Mouse (Mus musculus): Measurements from ENCODE around the gene Dusp16. TPM values are rescaled to one million over a fixed set of nuclear protein-coding genes. Genes with fewer than 3 reads are reported as not detected.

Gene Dusp16
- polyA plus RNA-seq, 1 experiment from 2014 or later = 5.2 TPM

DNA sequence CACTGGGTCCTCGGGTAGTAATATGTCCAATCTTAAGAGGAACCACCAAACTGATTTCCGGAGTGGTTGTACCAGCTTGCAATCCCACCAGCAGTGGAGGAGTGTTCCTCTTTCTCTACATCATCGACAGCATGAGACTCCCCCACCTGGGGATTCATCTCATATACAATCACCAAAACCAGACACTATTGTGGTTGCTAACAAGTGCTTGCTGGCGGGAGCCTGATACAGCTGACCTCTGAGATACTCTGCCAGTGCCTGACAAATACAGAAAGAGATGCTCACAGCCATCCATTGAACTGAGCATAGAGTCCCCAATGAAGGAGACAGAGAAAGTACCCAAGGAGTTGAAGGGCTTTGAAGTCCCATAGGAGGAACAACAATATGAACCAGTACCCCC, 36.4 kb downstream of the Dusp16 start:
- no peak overlapping the region for H3K4me3 ChIP-seq (replicated peaks)
- 95% methylated on average over 4 of the region's 4 CpGs for WGBS

DNA sequence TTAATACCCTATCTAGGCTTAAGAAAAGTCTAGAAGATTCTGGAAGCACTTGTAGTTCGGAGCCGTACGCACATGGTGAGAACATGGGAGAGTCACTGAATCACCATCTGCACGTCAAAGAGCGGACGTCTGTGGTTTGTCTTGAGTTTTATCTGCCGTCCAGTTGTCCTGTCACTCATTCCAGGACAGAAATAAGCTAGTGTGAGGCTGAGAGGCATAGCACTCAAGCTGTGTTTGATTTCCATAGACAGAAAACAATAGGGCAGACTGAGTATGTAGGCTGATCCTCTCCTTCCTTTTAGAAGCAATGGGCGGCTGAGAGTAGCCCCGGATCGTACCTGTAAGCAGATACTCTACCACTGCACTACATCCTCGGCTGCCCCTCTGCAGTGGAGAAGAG, 38.6 kb downstream of the Dusp16 start:
- WGBS = 97% methylated on average over 11 of the region's 11 CpGs
- ATAC-seq (ENCODE audit: low FRiP score) = no peak
- Histone ChIP-seq H3K9ac (replicated peaks) (no peak overlapping the region), H3K36me3 (no peaks in the 10 kb centered on the region), H3K27me3 (replicated peaks) (no peaks in the 10 kb centered on the region), H3K27ac (replicated peaks) (no peak overlapping the region), H3K9me3 (replicated peaks) (no peaks in the 10 kb centered on the region), H3K4me1 (no peaks in the 10 kb centered on the region), H3K4me3 (replicated peaks) (no peak overlapping the region), H3K4me2 (no peak overlapping the region)

More for the DNA sequence above, 36.4 kb downstream of the Dusp16 start:
- H3K9me3 ChIP-seq (replicated peaks) = no peaks in the 10 kb centered on the region
- no peaks in the 10 kb centered on the region for H3K4me1 ChIP-seq
- no peaks in the 10 kb centered on the region for H3K27me3 ChIP-seq (replicated peaks)
- ATAC-seq (ENCODE audit: low FRiP score) = no peak
- H3K27ac ChIP-seq (replicated peaks) = no peak overlapping the region
- H3K4me2 ChIP-seq = no peak overlapping the region
- H3K36me3 ChIP-seq = no peaks in the 10 kb centered on the region
- no peak overlapping the region for H3K9ac ChIP-seq (replicated peaks)

DNA sequence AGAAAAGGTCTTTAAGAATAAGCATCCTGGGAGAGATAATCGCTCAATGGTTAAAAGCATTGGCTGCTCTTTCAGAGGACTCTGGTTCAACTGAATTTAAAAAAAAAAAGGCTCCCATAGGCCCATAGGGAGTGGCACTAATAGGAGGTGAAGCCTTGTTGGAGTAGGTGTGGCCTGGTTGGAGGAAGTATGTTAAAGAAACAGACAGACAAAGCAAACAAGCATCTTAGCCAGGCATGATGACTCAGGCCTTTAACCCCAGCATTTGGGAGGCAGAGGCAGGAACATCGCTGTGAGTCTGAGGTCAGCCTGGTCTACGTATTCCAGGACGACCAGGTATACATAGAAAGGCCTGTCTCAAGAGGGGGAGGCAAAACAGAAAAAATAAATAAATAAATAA, 39.0 kb downstream of the Dusp16 start:
- Histone ChIP-seq H3K4me1 (no peaks in the 10 kb centered on the region), H3K9me3 (replicated peaks) (no peaks in the 10 kb centered on the region), H3K4me2 (no peak overlapping the region), H3K9ac (replicated peaks) (no peak overlapping the region), H3K27ac (replicated peaks) (no peak overlapping the region), H3K27me3 (replicated peaks) (no peaks in the 10 kb centered on the region), H3K36me3 (no peaks in the 10 kb centered on the region), H3K4me3 (replicated peaks) (no peak overlapping the region)
- 95% methylated on average over 4 of the region's 4 CpGs for WGBS
- no peak for ATAC-seq (ENCODE audit: low FRiP score)

DNA sequence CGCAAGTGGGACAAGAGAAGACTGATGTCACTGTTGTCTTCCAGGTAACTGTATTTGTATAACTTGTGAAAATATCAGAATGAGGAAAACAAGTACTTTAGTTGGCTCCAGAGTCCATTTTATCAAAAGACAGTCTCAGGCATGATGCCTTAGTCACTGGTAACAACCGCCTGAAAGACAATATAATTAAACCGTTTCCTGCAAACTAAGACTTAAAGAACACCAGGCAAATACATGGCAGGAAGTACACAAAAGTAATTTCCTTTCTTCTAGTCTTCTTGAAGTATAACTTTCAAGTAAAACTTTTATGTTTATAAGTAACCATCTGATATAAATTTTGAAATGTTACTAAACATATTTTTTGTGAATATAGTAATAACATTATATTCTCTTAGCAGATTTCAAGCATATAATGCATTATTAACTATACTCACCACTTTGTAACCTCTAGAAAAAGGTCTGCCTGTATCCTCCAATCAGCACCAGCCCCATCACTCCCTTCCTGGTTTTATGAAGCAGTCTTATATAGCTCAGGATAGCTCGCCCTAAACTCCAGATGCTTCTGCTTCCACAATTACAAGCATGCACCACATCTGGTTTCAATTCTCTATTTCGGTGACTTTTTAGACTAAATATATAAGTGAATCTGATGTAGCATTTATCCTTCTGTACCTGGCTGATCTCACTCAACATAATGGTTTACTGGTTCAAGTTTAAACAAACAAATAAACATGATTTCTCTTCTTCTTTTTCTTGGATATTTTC, 40.4 kb downstream of the Dusp16 start:
- no peaks in the 10 kb centered on the region for H3K27me3 ChIP-seq (replicated peaks)
- H3K4me3 ChIP-seq (replicated peaks) = no peak overlapping the region
- no peaks in the 10 kb centered on the region for H3K36me3 ChIP-seq
- H3K4me2 ChIP-seq = no peak overlapping the region
- H3K9me3 ChIP-seq (replicated peaks) = no peaks in the 10 kb centered on the region
- H3K9ac ChIP-seq (replicated peaks) = no peak overlapping the region
- no peak for ATAC-seq (ENCODE audit: low FRiP score)
- WGBS = 90% methylated on average over 5 of the region's 5 CpGs
- H3K4me1 ChIP-seq = no peaks in the 10 kb centered on the region
- H3K27ac ChIP-seq (replicated peaks) = no peak overlapping the region

DNA sequence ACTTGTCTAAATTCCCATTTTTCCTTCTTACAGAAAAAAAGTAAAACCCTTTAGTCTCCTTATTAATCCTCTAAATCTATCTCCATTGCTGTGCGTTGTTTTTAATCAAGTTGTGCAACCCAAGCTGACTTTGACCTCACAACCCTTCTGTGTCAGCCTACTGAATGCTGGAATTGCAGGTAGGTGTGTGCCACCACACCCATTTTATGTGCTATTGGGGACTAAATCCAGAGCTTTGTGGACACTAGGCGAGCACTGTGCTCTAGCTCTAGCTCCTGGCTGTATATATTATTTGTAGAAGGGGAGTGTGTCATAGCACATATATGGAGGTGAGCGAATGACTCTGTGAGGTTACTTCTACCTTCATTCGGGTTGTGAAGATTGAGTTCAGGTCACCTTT, 41.3 kb downstream of the Dusp16 start:
- no peak for ATAC-seq (ENCODE audit: low FRiP score)
- H3K4me3 ChIP-seq (replicated peaks) = no peak overlapping the region
- H3K27ac ChIP-seq (replicated peaks) = no peak overlapping the region
- H3K27me3 ChIP-seq (replicated peaks) = no peaks in the 10 kb centered on the region
- H3K36me3 ChIP-seq = no peaks in the 10 kb centered on the region
- H3K4me2 ChIP-seq = no peak overlapping the region
- H3K9me3 ChIP-seq (replicated peaks) = no peaks in the 10 kb centered on the region
- 98% methylated on average over 4 of the region's 4 CpGs for WGBS
- H3K9ac ChIP-seq (replicated peaks) = no peak overlapping the region
- no peaks in the 10 kb centered on the region for H3K4me1 ChIP-seq

DNA sequence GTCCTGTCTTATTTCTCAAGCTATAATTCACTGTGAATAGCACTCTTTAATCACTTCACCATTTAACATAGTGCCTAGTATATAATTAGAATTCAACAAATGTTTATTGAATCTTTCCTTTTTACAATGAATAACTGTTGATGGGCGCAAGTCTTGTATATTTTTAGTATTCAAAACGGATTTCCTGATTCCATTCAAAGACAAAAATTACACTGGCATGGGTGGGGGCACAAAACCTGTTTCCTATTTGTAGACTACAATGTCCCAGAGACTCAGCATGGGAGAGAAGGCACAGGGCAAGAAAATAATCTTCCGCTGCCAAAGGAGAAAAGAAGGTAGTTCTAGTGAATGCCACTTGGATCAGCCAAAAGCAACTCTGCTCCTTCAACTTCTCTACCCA, 44.3 kb downstream of the Dusp16 start:
- Histone ChIP-seq H3K4me1 (no peaks in the 10 kb centered on the region), H3K9ac (replicated peaks) (no peak overlapping the region), H3K27ac (replicated peaks) (no peak overlapping the region), H3K27me3 (replicated peaks) (no peaks in the 10 kb centered on the region), H3K4me2 (no peak overlapping the region), H3K36me3 (no peaks in the 10 kb centered on the region), H3K9me3 (replicated peaks) (no peaks in the 10 kb centered on the region), H3K4me3 (replicated peaks) (no peak overlapping the region)
- ATAC-seq (ENCODE audit: low FRiP score) = no peak
- 93% methylated on average over 3 of the region's 3 CpGs for WGBS

DNA sequence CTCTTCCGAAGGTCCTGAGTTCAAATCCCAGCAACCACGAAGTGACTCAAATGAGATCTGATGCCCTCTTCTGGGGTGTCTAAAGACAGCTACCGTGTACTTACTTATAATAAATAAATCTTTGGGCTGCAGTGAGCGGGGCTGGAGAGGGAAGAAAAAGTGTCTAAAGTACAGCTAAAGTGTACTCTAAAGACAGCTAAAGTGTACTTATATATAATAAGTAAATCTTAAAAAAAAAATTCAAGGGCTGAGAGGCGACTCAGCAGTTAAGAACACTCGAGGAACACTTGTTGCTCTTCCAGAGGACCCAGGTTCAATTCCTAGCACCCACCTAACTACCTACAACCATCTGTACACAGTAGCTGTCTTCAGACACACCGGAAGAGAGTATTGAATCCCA, 46.5 kb downstream of the Dusp16 start:
- Histone ChIP-seq H3K4me1 (no peaks in the 10 kb centered on the region), H3K27me3 (replicated peaks) (no peaks in the 10 kb centered on the region)
- WGBS = 94% methylated on average over 7 of the region's 7 CpGs

DNA sequence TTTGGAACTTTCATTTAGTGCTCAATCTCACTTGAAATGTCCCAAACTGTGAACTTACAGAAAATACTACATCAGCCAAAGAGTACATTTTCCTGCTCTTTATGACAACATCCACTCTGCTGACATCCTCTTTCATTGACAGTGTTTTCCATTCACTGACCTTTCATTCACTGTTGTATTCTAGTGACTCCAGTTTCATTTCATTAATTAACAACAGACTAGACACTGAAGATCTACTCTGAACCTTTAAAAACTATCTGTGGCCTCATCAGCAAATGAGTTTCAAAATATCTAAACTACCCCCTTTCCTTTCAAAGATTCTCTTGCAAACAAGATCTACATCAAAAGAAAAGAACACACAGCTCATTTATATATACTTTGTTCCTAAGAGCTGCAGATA, 48.9 kb downstream of the Dusp16 start:
- no peaks in the 10 kb centered on the region for H3K9me3 ChIP-seq (replicated peaks)
- no peak overlapping the region for H3K9ac ChIP-seq (replicated peaks)
- no peak overlapping the region for H3K4me2 ChIP-seq
- ATAC-seq (ENCODE audit: low FRiP score) = no peak
- no peaks in the 10 kb centered on the region for H3K4me1 ChIP-seq
- no peaks in the 10 kb centered on the region for H3K27me3 ChIP-seq (replicated peaks)
- H3K36me3 ChIP-seq = peaks cover 3% of the 10 kb centered on the region; the same call in 1 of the 2 replicates
- no peak overlapping the region for H3K4me3 ChIP-seq (replicated peaks)
- no peak overlapping the region for H3K27ac ChIP-seq (replicated peaks)

More for the DNA sequence above, 46.5 kb downstream of the Dusp16 start:
- H3K4me3 ChIP-seq (replicated peaks) = no peak overlapping the region
- H3K9me3 ChIP-seq (replicated peaks) = no peaks in the 10 kb centered on the region
- H3K27ac ChIP-seq (replicated peaks) = no peak overlapping the region
- no peaks in the 10 kb centered on the region for H3K36me3 ChIP-seq
- H3K4me2 ChIP-seq = no peak overlapping the region
- H3K9ac ChIP-seq (replicated peaks) = no peak overlapping the region
- no peak for ATAC-seq (ENCODE audit: low FRiP score)

DNA sequence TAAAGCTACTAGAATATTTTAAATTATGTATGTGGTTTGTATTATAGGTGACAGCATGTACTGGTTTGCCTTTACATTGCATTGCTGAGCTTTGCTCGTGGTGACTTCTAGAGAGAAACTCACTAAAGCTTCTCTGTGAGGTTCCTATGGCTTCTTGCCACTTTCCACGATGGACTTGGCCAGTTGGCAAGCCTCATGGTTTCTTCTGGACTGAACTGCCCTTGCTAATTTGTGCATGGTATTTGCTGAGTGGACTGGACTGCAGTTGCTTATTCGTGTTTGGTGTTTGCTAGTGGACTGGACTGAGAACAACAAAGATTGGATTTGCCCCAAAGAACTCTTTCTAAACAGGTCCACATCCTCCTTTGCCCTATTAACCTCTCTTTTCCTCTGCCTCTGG, 55.6 kb downstream of the Dusp16 start:
- H3K4me2 ChIP-seq = no peak overlapping the region
- 0 out of 2 replicates have a peak, but pooled peaks cover 3% of the 10 kb centered on the region for H3K4me1 ChIP-seq
- H3K27ac ChIP-seq (replicated peaks) = no peak overlapping the region
- no peak overlapping the region for H3K9ac ChIP-seq (replicated peaks)
- peaks cover 3% of the 10 kb centered on the region; the same call in 1 of the 2 replicates for H3K36me3 ChIP-seq
- no peaks in the 10 kb centered on the region for H3K9me3 ChIP-seq (replicated peaks)
- ATAC-seq (ENCODE audit: low FRiP score) = no peak
- 87% methylated on average over 3 of the region's 3 CpGs for WGBS
- H3K27me3 ChIP-seq (replicated peaks) = no peaks in the 10 kb centered on the region
- H3K4me3 ChIP-seq (replicated peaks) = no peak overlapping the region

DNA sequence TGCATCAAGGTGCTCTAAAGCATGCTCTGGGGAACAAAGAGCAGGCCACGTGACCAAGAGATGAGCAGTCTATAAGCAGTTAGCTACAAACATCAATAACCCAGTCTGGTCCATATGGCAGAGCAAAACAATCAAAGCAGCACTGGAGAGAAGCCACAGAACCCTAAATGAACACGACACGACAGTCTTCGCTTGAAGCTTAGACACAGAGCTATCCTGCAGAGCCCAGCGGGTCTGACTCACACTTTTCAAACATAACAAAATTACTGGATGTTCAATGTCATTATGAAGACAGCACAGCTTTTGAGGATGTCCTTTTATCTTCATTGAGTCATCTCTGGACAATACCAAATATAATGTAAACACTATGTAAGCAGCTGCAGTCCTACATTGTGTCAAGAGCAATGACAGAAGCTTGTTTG, 58.6 kb downstream of the Dusp16 start:
- Histone ChIP-seq H3K4me3 (replicated peaks) (no peak overlapping the region), H3K4me1 (0 out of 2 replicates have a peak, but pooled peaks cover 3% of the 10 kb centered on the region)

DNA sequence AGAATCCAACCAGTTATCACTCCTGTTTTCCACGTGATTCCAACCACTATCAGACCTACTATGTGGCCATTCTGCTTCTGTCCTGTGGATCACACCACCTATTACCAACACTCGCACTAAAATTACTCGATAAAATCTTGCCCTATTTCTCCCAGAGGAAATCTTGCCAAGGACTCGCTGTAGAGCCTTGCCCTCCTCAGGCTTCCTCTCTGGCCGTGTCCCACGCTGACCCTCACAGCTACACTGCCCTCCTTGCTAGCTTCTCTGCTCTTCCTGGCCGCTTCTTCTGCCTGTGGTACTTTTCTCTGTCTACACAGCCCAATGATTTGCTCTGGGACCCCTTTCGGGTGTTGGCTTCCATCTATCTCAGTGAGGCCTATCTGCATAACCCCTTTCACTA, 59.6 kb downstream of the Dusp16 start:
- H3K27me3 ChIP-seq (replicated peaks) = no peaks in the 10 kb centered on the region
- no peak for ATAC-seq (ENCODE audit: low FRiP score)
- no peak overlapping the region for H3K27ac ChIP-seq (replicated peaks)
- no peak overlapping the region for H3K9ac ChIP-seq (replicated peaks)
- H3K4me1 ChIP-seq = 0 out of 2 replicates have a peak, but pooled peaks cover 3% of the 10 kb centered on the region
- no peak overlapping the region for H3K4me3 ChIP-seq (replicated peaks)
- H3K4me2 ChIP-seq = no peak overlapping the region
- H3K9me3 ChIP-seq (replicated peaks) = no peaks in the 10 kb centered on the region
- no peaks in the 10 kb centered on the region for H3K36me3 ChIP-seq
- 90% methylated on average over 8 of the region's 8 CpGs for WGBS

More for the DNA sequence above, 58.6 kb downstream of the Dusp16 start:
- H3K27ac ChIP-seq (replicated peaks) = no peak overlapping the region
- H3K27me3 ChIP-seq (replicated peaks) = no peaks in the 10 kb centered on the region
- 54% methylated on average over 5 of the region's 5 CpGs for WGBS
- no peaks in the 10 kb centered on the region for H3K9me3 ChIP-seq (replicated peaks)
- H3K9ac ChIP-seq (replicated peaks) = no peak overlapping the region
- H3K36me3 ChIP-seq = peaks cover 2% of the 10 kb centered on the region; the same call in 1 of the 2 replicates
- H3K4me2 ChIP-seq = no peak overlapping the region
- peak; percentile 68; the same call in 1 of the 2 replicates for ATAC-seq (ENCODE audit: low FRiP score)

DNA sequence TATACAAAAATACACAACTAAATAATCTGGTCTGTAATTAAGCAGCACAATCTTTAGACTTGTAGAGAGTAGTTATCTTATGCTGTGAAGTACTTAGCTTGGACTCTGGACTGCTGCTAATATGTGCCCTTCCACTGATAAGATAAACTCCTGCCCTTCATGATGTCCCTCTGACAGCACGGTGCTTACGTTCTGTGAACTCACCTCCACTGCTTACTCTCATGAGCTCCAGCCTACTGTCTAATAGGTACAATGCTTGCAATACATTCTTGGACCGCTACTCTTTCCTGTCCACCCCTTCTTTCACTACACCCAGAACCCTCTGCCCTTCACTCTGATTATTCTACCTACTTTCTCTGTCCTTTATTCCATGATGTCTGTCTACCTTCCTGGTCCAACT, 61.4 kb downstream of the Dusp16 start:
- Histone ChIP-seq H3K4me1 (0 out of 2 replicates have a peak, but pooled peaks cover 3% of the 10 kb centered on the region), H3K4me3 (replicated peaks) (no peak overlapping the region), H3K27me3 (replicated peaks) (no peaks in the 10 kb centered on the region), H3K27ac (replicated peaks) (no peak overlapping the region), H3K9me3 (replicated peaks) (no peaks in the 10 kb centered on the region), H3K4me2 (no peak overlapping the region), H3K36me3 (no peaks in the 10 kb centered on the region), H3K9ac (replicated peaks) (no peak overlapping the region)
- 91% methylated on average over 3 of the region's 3 CpGs for WGBS
- ATAC-seq (ENCODE audit: low FRiP score) = no peak
